Mouse (Mus musculus) right cerebral cortex, adult 18-20 months (tissue): ENCODE results near the gene Polr3b.
A peak's percentile ranks its signal among the peaks of the same experiment; 100 is the strongest.

Experiments
- DNase-seq: peaks from one replicate; pipeline ENCODE4 v3.0.0; 2022; ENCODE audit warnings: mixed read lengths

The Polr3b gene

DNA sequence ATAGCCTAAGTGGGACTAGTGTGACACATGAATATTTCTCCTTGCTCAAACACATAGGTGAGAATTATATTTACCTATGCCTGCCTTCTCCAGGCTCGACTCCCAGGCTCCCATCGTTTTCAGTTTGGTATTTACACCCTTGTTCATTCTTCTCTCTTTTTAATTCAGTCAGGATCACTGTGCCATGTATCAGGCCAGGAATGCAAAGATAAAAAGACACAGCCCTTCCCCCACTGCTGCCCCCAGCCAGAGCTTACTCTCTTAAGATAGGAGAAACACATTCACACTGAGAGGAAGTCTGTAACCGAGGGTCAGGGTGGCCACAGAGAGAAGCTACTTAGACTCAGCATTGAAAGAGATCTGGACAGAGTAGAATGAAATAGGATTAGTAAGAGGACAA, 10.4 kb upstream of the Polr3b start:
- DNase-seq = no peak

DNA sequence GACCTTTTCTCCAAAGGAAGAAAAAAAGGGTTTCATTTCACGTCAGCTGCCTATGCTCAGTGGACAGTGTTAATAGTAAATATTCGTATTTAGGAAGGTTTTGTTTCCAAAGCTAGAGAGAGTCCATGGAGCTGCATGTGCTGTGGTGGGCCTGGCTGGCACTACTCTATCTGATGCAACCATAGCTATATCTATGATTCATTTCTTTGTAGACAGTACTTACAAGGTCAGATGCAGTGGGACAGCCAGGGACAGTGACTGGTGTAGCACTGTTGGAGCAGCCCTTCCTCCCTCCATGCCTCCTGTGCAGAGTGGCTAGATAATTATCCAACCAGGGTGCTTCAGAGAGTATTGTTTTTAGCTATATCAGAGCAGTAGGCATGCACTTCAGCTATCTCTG, 9.8 kb upstream of the Polr3b start:
- no peak for DNase-seq

DNA sequence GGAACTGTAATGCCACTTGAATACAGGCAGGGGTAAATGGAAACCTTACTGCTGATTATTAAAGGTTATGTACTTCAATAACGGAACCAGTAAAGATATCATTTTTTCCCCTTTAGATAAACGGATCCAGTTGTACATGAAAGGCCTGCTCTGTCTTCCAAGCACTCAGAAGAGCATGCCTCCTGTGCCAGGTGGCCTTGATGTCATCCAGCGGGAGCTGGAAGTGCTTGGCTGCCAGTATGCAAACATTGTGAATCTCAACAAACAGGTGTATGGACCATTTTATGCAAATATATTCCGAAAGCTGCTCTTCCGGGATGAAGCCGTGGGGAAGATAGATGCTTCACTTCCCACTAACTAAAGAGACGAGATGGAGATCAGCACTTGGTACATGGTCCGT, 8.7 kb upstream of the Polr3b start:
- DNase-seq = no peak

DNA sequence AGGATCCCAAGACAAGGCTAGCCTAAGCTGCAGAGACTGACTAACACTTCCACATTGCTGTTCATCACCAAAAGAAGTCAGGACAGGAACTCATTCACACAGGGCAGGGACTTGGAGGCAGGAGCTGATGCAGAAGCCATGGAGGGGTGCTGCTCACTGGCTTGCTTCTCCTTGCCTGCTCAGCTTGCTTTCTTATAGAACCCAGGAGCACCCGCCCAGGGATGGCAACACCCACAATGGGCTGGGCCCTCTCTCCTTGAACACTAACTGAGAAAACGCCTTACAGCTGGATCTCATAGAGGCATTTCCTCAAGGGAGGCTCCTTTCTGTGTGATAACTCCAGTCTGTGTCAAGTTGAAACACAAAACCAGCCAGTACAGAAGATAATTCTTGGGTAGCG, 7.0 kb upstream of the Polr3b start:
- no peak for DNase-seq

DNA sequence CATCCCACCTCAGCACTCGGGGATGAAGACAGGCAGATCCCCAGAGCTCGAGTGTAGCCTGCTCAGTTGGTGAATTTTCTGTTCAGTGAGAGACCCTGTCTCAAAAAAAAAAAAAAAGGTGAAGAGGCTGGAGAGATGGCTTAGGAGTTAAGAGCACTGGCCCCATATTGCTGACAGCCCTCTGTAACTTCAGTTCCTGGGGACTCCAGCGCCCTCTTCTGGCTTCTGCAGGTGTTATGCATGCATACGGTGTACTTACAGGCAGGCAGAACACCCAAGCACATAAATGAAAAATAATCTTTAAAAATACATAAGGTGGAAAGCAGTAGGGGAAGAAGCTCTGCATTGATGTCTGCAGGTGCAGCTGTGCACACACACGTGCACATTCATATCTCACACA, 9.1 kb downstream of the Polr3b start:
- DNase-seq = no peak

DNA sequence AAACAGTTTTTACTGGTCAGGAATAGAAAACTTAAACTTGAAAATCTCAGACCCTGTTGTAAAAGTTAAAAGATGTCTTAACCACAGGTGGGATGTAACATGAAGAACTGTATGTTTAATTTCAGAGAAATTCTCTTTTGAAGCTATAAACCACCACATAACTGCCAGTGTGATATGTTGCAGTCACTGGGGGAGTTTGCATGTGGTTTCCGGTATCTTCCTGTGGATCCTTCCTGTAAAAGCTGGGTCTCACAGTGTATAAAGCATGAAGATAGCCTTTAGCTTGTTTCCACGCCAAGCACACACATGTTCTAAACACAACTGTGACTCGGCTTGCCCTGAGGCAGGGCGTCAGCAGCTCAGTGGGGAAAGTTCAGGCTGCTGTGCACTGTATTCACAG, 9.9 kb downstream of the Polr3b start:
- DNase-seq = no peak

DNA sequence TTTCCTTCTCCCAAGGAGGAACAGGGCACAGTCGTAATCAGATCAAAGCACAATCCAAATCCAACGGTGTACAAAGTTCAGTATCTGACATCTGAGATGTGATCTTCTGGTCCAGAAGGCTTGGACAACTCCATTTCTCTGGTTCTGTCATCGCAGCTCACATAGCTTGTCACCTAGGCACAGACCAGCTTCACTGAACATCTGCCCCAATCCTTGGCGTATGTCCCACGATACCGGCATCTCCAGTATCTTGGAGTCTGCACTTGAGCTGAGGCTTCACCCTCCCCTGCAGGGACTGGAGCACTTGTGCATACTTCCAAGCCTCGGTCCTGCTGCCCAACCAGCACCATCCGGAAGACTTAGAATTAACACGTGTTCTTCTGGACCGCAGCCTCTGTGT, 14.6 kb downstream of the Polr3b start:
- DNase-seq = no peak

DNA sequence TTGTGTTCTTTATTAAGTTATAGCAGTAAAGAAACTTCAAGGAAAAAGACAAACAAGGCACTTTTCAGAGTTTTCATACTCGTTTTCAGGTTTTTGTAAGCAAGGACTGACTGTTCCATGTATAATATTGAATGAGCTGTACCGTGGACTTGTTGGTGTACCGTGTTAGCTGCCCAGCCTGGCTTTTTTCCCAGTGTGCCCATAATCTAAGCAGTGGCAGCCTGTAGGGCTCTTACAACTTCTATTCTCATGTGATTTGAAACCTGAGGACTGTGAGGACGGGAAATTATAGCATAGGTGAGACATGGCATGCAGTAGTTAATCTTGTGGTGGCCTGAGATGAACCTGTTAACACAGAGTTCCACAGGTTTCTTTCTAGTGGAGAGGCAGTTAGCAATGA, 16.3 kb downstream of the Polr3b start:
- no peak for DNase-seq

DNA sequence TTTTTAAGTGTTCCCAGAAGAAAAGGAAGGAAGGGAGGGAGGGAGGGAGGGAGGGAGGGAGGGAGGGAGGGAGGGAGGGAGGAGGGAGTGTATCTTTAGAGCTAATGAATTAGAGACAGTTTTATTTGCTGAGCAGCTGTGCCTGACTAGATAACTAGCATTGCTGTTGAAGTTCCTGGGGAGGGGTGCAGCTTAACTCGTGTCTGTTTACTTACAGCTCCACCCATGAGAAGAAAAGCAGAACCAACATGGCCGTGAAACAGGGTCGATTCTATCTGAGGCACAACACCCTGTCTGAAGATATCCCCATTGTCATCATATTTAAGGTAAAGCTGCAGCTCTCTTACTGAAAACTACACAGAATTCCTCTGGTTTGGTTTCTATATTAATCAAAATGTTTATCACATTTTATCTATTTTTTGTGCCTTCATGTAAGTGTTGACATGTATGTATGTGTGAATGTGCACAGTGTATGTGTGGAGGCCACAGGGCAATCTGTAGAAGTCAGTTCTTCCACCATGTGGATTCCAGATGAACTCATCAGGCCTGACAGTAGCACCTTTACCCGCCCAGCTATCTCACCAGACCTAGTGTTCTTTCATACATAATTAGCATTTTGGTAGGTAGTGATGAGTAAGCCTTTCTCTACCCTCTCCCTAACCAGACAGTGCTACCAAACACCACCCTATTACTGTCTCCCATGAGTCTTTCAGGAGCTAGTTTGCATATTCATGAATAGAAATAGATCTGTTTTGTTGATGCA, 17.6 kb downstream of the Polr3b start:
- DNase-seq = no peak

DNA sequence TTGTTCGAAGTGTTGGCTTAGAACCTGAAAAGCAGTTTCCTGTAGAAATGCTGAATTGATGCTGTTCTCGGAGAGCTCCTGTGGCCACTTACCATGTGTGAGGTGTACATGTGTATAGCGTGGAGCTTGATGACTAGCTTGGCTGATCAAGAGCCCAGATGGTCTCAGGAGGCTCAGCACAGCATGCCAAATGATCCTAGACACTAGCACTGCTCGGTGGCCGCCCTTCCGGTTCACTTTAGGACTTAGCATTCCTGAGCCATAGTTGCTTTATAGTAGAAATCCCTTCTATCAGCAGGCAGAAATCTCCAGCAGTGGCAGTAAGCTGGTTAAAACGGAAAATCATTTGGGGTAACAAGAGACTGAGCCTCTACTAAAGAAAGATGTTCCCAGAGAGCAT, 18.8 kb downstream of the Polr3b start:
- no peak for DNase-seq

DNA sequence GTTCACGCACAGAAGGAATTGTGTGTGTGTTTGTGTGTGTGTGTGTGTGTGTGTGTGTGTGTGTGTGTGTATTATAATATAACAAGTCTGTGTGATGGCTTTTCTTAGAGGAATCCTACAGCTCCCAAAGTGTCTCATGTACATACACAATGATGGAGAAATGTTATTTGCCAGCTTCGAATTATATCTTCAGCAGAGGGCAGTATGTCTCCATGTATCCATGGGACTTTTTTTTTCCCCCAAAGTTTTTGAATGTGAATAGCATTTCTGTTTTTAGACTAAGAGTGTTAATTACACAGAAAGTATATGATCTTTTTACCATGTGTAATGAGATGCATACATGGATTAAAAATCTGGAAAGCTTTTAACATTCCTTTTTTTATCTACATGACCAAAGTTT, 19.5 kb downstream of the Polr3b start:
- no peak for DNase-seq

DNA sequence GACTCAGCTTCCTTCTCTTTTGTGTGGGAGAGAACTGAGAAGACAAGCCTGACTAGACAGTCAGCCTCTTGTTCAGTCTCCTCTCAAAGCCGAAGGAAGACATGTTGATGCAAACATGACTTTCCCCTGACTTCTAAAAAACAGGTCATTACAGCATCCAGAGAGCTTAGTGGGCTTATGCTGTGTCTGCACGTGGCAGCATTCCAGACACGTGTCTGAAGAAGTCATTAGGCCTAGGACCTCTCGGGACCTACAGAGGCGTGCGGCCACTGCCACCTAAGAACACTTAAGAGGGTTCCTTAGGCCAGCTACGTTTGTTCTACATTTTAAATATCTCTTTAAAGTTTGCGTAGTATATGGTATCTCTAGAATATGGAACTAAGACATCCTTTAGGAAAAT, 23.8 kb downstream of the Polr3b start:
- no peak for DNase-seq

DNA sequence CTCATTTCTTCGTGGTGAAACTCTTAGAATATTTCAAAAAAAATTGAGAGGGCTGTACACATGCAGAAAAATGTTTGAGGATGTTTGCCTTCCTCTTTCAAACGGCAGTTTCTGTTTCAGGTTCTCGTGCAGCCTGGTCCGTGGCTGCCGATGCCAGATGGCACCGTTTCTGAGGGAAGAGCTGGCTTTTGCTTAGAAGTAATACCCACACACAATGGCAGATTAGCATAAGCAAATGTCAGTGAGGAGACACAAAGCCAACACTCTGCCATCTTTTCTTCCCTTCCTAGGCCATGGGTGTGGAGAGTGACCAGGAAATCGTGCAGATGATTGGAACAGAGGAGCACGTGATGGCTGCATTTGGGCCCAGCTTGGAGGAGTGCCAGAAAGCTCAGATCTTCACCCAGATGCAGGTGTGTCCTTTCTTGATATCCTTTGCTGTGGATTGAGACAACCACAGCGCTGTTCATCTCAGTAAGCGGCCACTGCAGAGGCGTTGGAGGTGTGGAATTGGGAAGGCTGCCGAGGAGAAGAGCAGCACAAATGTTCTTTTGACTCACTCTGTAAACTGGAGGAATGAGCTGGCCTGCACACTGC, 24.5 kb downstream of the Polr3b start:
- peak; percentile 86 for DNase-seq

DNA sequence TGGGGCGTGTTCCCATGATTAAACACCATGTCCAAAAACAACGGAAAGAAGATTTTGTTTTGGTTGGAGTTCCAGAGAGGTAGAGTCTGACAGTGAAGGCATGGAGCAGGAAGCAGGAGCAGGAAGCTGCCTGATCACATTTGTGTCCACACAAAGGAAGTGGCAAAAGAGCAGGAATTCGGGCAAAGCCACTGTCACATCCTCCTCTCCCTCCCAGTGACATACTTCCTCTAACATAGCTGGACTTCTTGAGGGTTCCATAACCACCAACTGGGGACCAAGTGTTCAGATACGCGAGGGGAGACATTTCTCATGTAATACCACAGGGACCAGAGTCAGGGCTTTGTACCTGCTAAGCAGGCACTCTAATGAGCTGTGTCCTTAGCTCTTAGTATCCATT, 25.2 kb downstream of the Polr3b start:
- no peak for DNase-seq

DNA sequence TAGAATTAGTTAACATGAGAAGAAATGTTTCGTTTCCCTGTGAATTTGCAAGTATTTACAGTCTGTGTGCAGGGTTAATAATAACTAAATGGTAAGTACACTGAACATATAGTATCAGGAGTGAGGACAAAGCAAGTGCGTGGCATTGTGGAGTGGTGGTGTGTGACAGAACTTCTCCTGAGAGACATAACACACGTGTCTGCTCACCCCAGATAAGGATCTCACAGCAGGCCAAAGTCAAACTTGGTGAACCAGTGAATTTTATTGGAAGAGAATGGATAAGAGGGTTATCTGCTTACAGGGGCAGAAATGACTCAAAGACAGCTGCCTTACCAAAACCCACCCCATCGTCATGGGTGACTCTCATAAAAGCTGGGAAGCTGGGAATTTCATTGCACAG, 26.8 kb downstream of the Polr3b start:
- DNase-seq = no peak

DNA sequence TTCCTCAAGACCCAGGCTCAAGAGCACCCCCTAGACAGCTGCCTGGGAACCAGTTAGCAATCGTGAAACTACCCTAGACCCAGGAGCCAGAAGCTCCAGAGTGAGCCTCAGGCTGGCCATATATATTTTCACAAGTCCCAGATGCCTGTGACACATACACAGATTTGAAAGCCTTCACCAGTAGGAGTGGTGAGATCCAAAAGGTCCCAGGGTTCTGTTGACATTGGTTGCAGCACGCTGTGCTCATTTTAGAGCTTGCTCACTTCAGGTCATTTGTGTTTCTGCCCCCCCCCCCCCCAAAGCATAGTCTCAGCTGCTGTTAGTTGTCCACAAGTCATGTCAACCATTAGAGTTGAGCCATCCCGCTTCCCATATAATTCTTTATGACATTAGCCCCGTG, 31.9 kb downstream of the Polr3b start:
- no peak for DNase-seq

DNA sequence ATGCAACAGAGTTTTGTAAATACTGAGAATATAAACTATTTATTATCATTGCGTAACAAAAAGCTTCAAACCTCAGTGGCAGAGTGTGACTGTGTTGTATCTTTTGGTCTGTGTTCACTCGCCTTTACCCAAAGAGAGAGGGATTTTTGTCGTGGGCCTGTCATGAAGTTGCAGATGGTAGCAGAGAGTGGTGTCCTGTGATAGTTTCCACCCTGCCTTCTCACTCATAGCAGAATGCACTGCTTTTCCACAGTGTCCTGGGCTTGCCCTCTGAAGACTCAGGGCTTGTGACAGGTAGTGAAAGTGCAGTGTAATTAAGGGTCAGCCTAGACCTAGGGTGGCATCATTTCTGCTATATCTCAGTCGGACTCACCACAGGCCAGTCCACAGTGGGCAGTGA, 32.6 kb downstream of the Polr3b start:
- no peak for DNase-seq

DNA sequence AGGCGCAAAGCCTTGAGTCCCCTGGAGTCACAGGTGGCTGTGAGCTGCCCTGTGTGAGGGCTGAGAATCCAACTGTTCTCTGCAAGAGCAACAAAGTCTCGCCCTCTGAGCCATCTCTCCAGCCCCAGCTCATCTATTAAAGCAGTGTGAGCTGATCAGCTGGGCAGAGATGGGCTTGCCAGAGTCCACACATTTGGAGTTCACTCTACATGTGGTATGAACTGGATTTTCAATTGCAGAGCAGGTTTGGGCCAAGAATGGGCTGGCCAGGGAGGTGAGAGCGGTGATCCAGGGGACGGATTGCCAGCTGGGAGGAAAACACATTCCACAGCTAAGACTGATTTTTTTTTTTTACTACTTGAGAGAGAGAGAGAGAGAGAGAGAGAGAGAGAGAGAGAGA, 34.5 kb downstream of the Polr3b start:
- no peak for DNase-seq

DNA sequence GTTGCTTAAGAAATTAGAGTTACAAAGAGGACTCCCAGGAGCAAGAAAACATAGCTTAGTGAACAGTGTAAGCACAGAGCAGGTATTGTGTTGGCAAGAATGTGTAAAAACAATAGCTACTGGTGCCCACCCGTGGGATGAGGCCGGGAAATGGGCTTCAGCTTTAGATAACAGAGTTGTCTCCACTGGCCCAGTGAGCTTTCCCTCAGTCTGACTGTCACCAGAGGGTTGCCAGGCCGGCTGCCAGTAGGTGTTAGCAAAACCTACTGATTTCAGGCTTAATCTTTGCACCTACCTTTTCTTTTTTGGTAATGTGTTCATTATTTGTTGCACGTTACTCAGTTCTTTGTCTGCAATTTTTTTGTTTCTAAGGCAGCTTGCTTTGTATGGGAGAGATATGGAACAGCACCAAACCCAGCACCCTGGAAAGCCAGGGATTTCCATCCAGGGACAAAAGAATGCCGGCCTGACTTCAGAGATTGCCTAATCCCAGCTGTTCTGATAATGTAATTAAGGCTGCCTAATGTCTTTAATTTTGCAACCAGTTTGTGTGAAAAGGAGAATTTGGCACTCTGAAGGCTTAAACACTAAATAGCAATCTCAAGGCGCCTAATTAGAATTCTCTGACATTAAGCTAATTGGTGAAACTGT, 35.5 kb downstream of the Polr3b start:
- no peak for DNase-seq

DNA sequence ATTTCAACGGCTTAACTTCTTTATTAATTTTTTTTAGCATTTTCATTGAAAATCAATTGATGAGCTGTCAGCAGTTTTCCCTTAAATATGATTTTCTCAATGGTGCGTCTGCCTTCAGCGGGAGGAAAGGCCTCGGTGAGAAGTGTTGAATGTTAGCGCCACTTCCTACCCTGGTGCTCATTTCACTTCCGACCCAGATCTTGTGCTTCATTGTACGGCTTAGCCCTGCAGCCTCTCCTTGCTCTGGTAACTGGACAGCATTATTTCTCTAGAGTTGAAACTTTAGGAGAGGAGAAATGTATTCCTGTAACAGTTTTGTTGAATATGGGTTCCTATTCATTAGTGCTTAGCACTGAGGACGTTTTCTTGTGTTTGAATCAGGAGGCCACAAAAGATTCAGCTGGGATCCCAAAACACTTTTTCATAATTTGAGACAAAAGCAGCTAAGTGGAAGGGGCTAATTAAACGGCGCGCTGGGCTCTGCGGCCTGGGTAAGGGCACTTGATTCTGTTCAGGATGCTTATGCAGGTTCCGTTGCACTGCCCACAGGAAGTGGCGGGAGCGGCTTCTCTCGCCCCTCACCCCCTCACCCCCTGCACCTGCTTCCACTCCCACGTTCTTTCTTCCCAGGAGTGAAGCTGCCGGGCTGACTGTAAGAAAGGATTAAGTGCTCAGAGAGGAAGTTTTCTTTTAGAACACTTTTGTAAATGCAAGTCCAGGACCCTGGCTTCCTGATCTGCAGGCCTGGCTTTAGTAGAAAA, 36.2 kb downstream of the Polr3b start:
- no peak for DNase-seq

DNA sequence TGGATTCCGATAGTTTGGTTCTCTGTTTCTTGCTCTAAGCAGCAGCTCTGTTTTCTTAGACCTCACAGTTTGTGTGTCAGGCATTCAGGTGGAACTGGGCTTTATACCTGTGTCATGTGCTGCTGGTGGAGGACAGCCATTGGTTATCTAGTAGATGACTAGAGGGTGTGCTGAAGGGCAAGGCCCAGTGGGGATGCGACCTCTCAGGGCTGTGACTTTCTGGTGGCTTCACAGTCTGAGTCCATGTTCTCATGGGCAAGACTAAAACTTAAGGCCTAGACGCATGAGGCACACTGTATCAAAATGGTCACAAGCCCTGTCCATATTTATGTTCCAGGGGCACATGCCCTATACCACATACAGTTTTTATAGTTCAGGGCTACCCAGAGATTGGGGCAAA, 37.2 kb downstream of the Polr3b start:
- no peak for DNase-seq

DNA sequence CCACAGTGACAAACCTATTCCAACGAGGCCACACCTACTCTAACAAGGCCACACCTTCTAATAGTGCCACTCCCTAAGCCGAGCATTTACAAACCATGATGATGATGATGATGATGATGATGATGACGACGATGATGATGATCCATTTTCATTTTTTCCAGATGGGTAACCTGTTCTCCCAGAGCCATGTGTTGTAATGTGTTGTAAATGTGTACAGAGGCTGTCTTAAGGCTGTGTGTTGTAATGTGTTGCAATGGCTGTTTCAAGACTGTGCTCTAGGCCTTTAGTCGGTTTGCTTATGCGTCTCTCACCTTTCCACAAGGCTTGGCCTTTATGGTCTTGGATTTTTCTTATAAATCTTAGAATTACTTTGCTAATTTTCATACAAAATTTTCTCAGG, 40.0 kb downstream of the Polr3b start:
- no peak for DNase-seq

DNA sequence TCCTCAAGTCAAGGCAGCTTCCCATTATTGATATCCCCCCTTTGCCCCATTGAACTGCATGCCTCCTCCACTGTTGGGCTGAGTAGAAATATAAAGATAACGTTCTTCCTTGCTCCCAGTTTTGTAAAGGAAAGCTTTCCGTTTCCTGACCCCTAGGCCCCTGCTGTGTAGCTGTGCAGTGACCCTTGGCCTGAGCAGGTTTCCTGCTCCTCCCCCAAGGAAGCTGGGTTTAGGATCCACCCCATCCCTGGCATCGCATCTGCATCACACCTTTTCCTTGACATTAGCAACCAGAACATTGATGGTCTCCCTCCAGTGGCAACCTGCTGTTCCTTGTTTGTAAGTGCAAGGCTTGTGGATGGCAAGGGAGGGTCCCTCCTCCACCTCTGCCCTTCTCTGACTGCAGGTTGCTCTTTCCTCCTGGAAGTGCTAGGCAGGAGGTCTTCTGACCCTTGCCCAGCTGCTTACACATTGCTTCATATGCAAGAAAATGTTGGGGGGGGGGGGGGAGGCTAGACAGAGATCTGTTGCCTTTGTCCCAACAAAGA, 43.7 kb downstream of the Polr3b start:
- DNase-seq = no peak

DNA sequence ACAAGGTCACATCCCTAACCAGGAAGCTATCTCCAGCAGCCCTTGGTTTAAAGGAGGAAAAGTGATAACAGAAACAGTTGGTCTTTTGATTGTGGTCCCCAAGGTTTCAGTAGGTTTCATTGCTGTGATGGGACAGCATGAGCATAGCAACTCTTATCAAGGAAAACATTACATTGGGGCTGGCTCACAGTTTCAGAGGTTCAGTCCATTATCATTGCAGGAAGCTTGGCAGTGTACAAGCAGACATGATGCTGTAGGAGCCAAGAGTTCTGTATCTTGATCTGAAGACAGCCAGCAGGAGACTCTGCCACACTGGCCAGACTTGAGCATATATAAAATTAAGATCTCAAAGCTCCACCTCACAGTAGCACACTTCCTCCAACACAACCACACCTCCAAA, 53.6 kb downstream of the Polr3b start:
- DNase-seq = no peak
